7 mouse cellular contexts compared by ENCODE assay signal in the genomic region with DNA sequence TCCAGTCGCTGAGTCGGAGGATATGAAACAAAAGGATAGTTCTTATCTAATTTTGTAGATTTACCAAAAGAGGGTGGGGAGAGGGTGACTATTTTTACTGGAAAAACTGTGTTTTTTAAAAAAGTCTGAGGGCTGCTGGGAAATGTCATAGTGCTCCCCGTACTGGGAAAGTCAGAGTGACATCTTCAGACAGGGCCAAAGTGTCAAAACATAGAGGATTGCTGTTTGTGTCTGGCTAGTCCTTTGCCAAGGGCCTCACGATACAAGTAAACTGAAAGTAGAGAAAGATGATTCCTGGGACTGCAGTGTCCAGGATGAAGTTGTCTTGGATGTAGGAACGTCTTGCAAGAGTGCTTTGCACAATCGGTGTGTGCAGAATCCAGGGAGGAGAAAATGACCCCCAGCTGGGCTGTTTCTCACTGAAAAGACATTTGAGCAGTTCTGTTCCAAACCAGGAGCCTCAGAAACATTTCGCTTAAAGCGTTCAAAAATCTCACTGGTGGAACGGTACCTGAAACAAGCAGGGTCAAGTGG. TPM values are rescaled to one million over a fixed set of nuclear protein-coding genes. Genes with fewer than 3 reads are reported as not detected.
DNase-seq lines count a peak whose midpoint lies in the region; ATAC-seq and TF ChIP-seq lines count a peak whose summit lies in the region.

No protein-coding gene starts in this region.

- no peak overlapping the region for H3K9ac ChIP-seq in lung, embryonic 16.5 days (ENCODE audit: low read length)
- H3K9ac ChIP-seq in forebrain, postnatal 0 days, result no peak overlapping the region

- H3K79me2 ChIP-seq in myocyte (ENCODE audit: control insufficient read depth, insufficient read depth), result peaks cover 47% of the 10 kb centered on the region

- peaks cover 10% of the 10 kb centered on the region for H3K4me1 ChIP-seq in lung, embryonic 16.5 days (replicated peaks; ENCODE audit: control insufficient read depth, insufficient read depth, low read length)
- H3K4me1 ChIP-seq in cortical plate, adult 2 months (ENCODE audit: control insufficient read depth, insufficient read depth, low read length), result no peaks in the 10 kb centered on the region
- H3K4me1 ChIP-seq in forebrain, postnatal 0 days (ENCODE audit: insufficient read depth), result no peaks in the 10 kb centered on the region

- WGBS in lung, embryonic 16.5 days, result 44% methylated on average over 9 of the region's 9 CpGs
- 54% methylated on average over 9 of the region's 9 CpGs for WGBS in forebrain, postnatal 0 days

- TF ChIP-seq POLR2A in cortical plate, adult 2 months (IDR thresholded peaks at IDR 0.05; ENCODE audit: extremely low read depth, insufficient read depth, low read length), result no peak
- TF ChIP-seq POLR2A in myocyte (IDR thresholded peaks at IDR 0.05; ENCODE audit: insufficient read length, low read depth), result no peak

- H3K27ac ChIP-seq in lung, embryonic 16.5 days (ENCODE audit: low read length), result no peak overlapping the region
- no peak overlapping the region for H3K27ac ChIP-seq in cortical plate, adult 2 months (ENCODE audit: insufficient read depth, low read length)
- H3K27ac ChIP-seq in forebrain, postnatal 0 days (ENCODE audit: low read depth, low read length), result no peak overlapping the region; the same call in 1 of the 2 replicates

- no peaks in the 10 kb centered on the region for H3K36me3 ChIP-seq in lung, embryonic 16.5 days (ENCODE audit: control insufficient read depth, insufficient read depth, low read length)
- no peaks in the 10 kb centered on the region for H3K36me3 ChIP-seq in forebrain, postnatal 0 days (ENCODE audit: insufficient read depth)
- no peaks in the 10 kb centered on the region for H3K36me3 ChIP-seq in myocyte (ENCODE audit: control insufficient read depth, insufficient read depth)

- H3K4me2 ChIP-seq in lung, embryonic 16.5 days (ENCODE audit: low read depth, low read length), result peak overlapping the region; percentile 73
- 0 out of 2 replicates have a peak overlapping the region, but pooled peaks have one; percentile 53 for H3K4me2 ChIP-seq in forebrain, postnatal 0 days (ENCODE audit: low read depth)
- H3K4me2 ChIP-seq in myocyte (ENCODE audit: low read depth), result peak overlapping the region; percentile 93

- TF ChIP-seq CTCF in cortical plate, adult 2 months (IDR thresholded peaks at IDR 0.05; ENCODE audit: extremely low read depth, insufficient read depth, low read length), result no peak
- TF ChIP-seq CTCF in forebrain, postnatal 0 days (IDR thresholded peaks at IDR 0.05; ENCODE audit: low read depth), result no peak

- no peak for DNase-seq in lung, postnatal 4 days
- DNase-seq in forebrain, postnatal 0 days, result no peak
- DNase-seq in B cell, adult 2 months, result no peak
- DNase-seq in thymus, postnatal 10 days (ENCODE audit: low spot score in 2 of 2), result no peak

- H3K27me3 ChIP-seq in lung, embryonic 16.5 days (ENCODE audit: control insufficient read depth, insufficient read depth, low read depth, low read length), result peaks cover 18% of the 10 kb centered on the region; the same call in 1 of the 2 replicates
- H3K27me3 ChIP-seq in forebrain, postnatal 0 days (ENCODE audit: insufficient read depth, low read length), result peaks cover 17% of the 10 kb centered on the region
- H3K27me3 ChIP-seq in myocyte (ENCODE audit: control insufficient read depth, insufficient read depth, insufficient read length), result no peaks in the 10 kb centered on the region

- no peak overlapping the region for H3ac ChIP-seq in myocyte (ENCODE audit: control insufficient read depth, insufficient read length)

- no peak for ATAC-seq in lung, embryonic 16.5 days (ENCODE audit: low read depth)
- ATAC-seq in forebrain, postnatal 0 days, result no peak

- no peaks in the 10 kb centered on the region for H3K9me3 ChIP-seq in lung, embryonic 16.5 days (ENCODE audit: control insufficient read depth, low read length)
- H3K9me3 ChIP-seq in forebrain, postnatal 0 days (ENCODE audit: low read length), result no peaks in the 10 kb centered on the region

- H3K4me3 ChIP-seq in lung, embryonic 16.5 days (ENCODE audit: low read length), result peak overlapping the region; percentile 61
- peak overlapping the region; percentile 43; the same call in 1 of the 2 replicates for H3K4me3 ChIP-seq in cortical plate, adult 2 months (ENCODE audit: insufficient read depth, low read length)
- H3K4me3 ChIP-seq in forebrain, postnatal 0 days (ENCODE audit: low read depth, low read length), result no peak overlapping the region
- H3K4me3 ChIP-seq in myocyte, result peak overlapping the region; percentile 50

TF ChIP-seq in myocyte, 11 proteins besides CTCF, POLR2A, EP300 and RAD21:
- no peak for TF ChIP-seq SRF (IDR thresholded peaks at IDR 0.05; ENCODE audit: control insufficient read depth, insufficient read length, low read depth)
- no peak for TF ChIP-seq CEBPB (IDR thresholded peaks at IDR 0.05; ENCODE audit: insufficient read depth, poor library complexity, severe bottlenecking)
- no peak for TF ChIP-seq MYOG (IDR thresholded peaks at IDR 0.05; ENCODE audit: control insufficient read depth in 1 of 3, insufficient read depth in 1 of 3, insufficient read length in 2 of 3, low read depth in 2 of 3)
- TF ChIP-seq USF1 (IDR thresholded peaks at IDR 0.05; ENCODE audit: low read depth), result no peak
- TF ChIP-seq E2F4 (IDR thresholded peaks at IDR 0.05; ENCODE audit: insufficient read depth), result no peak
- TF ChIP-seq MYOD1 (IDR thresholded peaks at IDR 0.05; ENCODE audit: control insufficient read depth in 1 of 3, insufficient read length in 2 of 3, low read depth in 2 of 3), result no peak

RNA-seq across cellular contexts. Expression of a gene that starts 1.4 kb away (rescaled TPM):
- 8.6 and 8.9 TPM in 2 replicates for polyA plus RNA-seq in lung, embryonic 16.5 days (2015; fragmentation: Nextera tagmentation; extraction: Ambion mirVana)
- 16.6 and 17.9 TPM in 2 replicates for polyA plus RNA-seq in cortical plate, adult 2 months (2012; rRNA removed)
- total RNA-seq in forebrain, postnatal 0 days (2014; rRNA removed), result 2.5 and 4.2 TPM in 2 replicates
- 3.2 and 3.4 TPM in 2 replicates for polyA plus RNA-seq in forebrain, postnatal 0 days (2015; fragmentation: Nextera tagmentation; extraction: Ambion mirVana)
- 12.0 TPM for polyA plus RNA-seq in myocyte (2012; fragmentation: generic; extraction: Trizol)

RNA-seq across cellular contexts. Expression of a gene that starts 29.1 kb away (rescaled TPM):
- 0.10 and 0.14 TPM in 2 replicates for polyA plus RNA-seq in lung, embryonic 16.5 days (2015; fragmentation: Nextera tagmentation; extraction: Ambion mirVana)
- polyA plus RNA-seq in cortical plate, adult 2 months (2012; rRNA removed), result 39.3 and 40.5 TPM in 2 replicates
- total RNA-seq in forebrain, postnatal 0 days (2014; rRNA removed), result 26.1 and 27.6 TPM in 2 replicates
- 2.7 and 3.0 TPM in 2 replicates for polyA plus RNA-seq in forebrain, postnatal 0 days (2015; fragmentation: Nextera tagmentation; extraction: Ambion mirVana)
- polyA plus RNA-seq in myocyte (2012; fragmentation: generic; extraction: Trizol), result 0.01 TPM
